Mouse (Mus musculus) heart, embryonic 16.5 days (tissue): ENCODE data around the gene Ubap2. TPM values are rescaled to one million over a fixed set of nuclear protein-coding genes. Genes with fewer than 3 reads are reported as not detected.

Source experiments
- ATAC-seq: fragments of 200-750 bp; cut with Nextera tagmentation; replicated peaks from 2 replicates; pipeline ENCODE4 v1.8.0; 2017; ENCODE audit warnings: moderate number of reproducible peaks; ENCODE audit not compliant: insufficient read depth, low FRiP score; ENCODE audit errors: extremely low read depth
- H3K27ac ChIP-seq: fragments of 300-500 bp; sonication (generic); 2 replicates; pipeline ENCODE4 v1.5.1; 2014; ENCODE audit warnings: mild to moderate bottlenecking, low read length, control low read depth, moderate library complexity
- H3K27me3 ChIP-seq: fragments of 300-500 bp; sonication (generic); 2 replicates; pipeline ENCODE4 v1.6.1; 2014; ENCODE audit warnings: low read length, mixed read lengths; ENCODE audit not compliant: control insufficient read depth, insufficient read depth
- H3K36me3 ChIP-seq: fragments of 300-500 bp; sonication (generic); 2 replicates; pipeline ENCODE4 v1.6.1; 2014; ENCODE audit not compliant: control insufficient read depth, insufficient read depth
- H3K4me1 ChIP-seq: fragments of 300-500 bp; sonication (generic); 2 replicates; pipeline ENCODE4 v1.6.1; 2014; ENCODE audit warnings: low read length, mixed read lengths; ENCODE audit not compliant: control insufficient read depth, insufficient read depth
- H3K4me2 ChIP-seq: fragments of 300-500 bp; sonication (generic); 2 replicates; pipeline ENCODE4 v1.6.1; 2014; ENCODE audit warnings: low read depth, mild to moderate bottlenecking, control low read depth, low read length
- H3K4me3 ChIP-seq: fragments of 300-500 bp; sonication (generic); 2 replicates; pipeline ENCODE4 v1.5.1; 2014; ENCODE audit warnings: mild to moderate bottlenecking, control low read depth, low read length
- H3K9ac ChIP-seq: fragments of 300-500 bp; sonication (generic); 2 replicates; pipeline ENCODE4 v1.6.1; 2014; ENCODE audit warnings: low read length, control low read depth
- H3K9me3 ChIP-seq: fragments of 300-500 bp; sonication (generic); replicated peaks from 2 replicates; pipeline ENCODE4 v1.6.1; 2016; ENCODE audit warnings: low read length; ENCODE audit not compliant: control insufficient read depth
- WGBS: fragments of 180-500 bp; shearing (Covaris S2); extraction: QIAGEN DNeasy Blood & Tissue Kit; methylation state at CpG from one replicate; pipeline ENCODE4 v1.1.7; 2014; 5-methylcytosine and 5-hydroxymethylcytosine counted together
- polyA plus RNA-seq: library from polyadenylated mRNA; unstranded; fragments of >200 nt; fragmentation: Nextera tagmentation; extraction: Ambion mirVana; gene quantifications from 2 replicates; pipeline ENCODE4 v1.2.1, GENCODE M21; 2015

The Ubap2 gene
- polyA plus RNA-seq, 1 experiment from 2014 or later = 59.2 TPM

DNA sequence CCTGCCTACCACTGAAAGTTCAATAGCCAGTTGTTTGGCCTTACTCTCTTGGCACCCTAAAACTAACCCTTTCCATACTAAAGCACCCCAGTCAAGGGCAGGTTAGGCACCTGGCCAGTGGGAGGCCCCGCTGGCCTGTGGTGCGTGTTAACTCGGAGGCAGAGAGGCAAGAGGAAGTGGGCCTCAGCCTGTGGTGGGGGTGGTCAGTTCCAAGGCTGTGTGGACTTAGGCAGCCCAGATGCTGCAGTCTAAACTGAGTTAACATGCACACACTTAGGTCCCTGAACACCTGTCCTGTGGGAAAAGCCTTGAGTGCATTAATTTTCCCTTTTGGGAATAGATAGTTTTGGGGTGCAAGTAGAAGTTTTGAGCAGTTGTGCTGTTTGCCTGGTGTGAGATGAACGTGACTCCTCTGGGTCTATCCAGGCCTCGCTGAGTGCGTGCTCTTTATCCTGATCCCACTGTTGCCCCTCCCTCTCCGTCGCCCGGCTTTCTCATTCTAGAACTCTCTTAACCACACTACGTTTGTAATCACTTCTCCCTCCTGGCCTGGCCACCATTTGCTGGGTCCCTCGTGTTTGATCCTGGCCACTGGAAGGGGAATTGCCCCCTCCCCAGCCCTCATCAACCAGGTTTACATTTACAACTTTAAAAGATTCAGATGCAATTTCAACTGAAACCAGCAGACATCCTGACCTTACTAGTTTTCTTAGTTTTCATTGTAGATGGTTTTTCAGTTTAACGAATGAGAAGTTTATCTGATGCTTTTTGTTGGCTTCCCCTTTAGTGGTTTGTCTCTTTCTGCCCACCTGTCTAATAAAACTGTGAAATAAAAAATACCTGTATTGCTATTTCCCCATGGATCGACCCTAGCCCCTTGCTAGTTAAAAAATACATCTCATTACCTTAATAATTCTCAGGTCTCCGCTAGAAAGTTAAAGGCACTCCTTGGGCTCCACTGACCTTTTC, 82.1 kb downstream of the Ubap2 start:
- Histone ChIP-seq H3K9me3 (no peaks in the 10 kb centered on the region), H3K4me3 (no peak overlapping the region), H3K4me1 (peaks cover 6% of the 10 kb centered on the region), H3K9ac (no peak overlapping the region), H3K27me3 (no peaks in the 10 kb centered on the region), H3K4me2 (no peak overlapping the region), H3K36me3 (peaks cover 42% of the 10 kb centered on the region), H3K27ac (no peak overlapping the region; the same call in 1 of the 2 replicates)
- WGBS = 64% methylated on average over 14 of the region's 14 CpGs
- ATAC-seq = no peak

DNA sequence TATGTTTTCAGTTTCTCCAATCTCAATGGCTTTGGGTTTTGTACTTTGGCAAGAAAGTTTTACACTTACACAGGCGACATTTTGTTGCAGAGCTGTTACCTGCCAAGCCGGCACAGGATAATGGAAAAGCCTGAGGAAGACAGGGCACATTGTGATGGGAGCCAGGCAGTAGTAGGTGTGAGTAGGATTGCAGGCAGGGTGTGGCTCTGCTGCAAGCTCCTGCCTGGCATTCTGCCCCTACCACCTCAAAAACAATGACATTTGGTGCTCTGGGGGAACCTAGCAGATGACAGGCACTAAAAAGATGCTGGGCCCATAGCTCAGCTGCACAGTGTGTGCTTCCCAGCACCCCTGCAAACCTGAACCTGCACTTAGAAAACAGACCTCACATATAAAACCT, 85.1 kb downstream of the Ubap2 start:
- 85% methylated on average over 2 of the region's 2 CpGs for WGBS
- Histone ChIP-seq H3K9ac (no peak overlapping the region), H3K27ac (no peak overlapping the region), H3K4me2 (no peak overlapping the region), H3K4me3 (no peak overlapping the region), H3K4me1 (no peaks in the 10 kb centered on the region), H3K27me3 (no peaks in the 10 kb centered on the region), H3K9me3 (no peaks in the 10 kb centered on the region), H3K36me3 (peaks cover 33% of the 10 kb centered on the region)
- no peak for ATAC-seq

DNA sequence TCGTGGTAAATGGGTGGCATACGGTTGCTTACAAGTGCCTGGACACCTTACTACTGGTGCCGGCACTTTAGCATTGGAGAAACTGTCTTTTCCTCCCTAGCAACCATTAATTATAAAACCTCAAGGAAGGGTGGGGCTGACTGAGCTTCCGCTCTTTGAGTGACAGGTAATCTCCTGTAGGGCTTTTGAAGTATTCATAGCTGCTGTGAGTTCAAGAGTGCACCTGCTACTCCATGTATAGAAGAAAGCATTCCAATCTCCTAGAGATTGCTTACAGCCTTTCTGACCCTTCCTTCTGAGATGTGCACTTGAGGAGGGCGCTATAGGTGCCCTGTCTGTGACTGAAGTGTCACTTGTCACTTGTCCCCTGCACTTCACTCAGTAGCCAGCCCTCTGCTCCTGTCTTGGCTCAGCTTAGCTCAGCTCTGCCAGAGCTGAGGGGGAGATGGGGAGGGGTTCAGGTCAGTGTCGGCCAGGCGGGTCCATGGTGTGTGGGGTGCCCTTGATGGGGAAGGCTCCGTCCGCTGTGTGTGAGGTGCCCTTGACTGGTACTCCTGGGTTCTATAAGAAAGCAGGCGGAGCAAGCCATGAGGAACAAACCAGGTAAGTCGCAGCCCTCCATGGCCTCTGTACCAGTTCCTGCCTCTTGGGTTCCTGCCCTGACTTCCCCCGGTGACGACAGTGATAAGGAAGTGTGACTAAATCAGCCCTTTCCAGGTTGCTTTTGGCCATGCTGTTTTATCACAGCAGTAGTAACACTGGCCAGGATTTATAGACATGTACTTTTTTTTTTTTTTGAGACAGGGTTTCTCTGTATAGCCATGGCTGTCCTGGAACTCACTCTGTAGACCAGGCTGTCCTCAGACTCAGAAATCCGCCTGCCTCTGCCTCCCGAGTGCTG, 94.9 kb downstream of the Ubap2 start:
- Histone ChIP-seq H3K9me3 (no peaks in the 10 kb centered on the region), H3K27me3 (no peaks in the 10 kb centered on the region), H3K4me1 (no peaks in the 10 kb centered on the region), H3K27ac (no peak overlapping the region), H3K9ac (no peak overlapping the region), H3K36me3 (peaks cover 19% of the 10 kb centered on the region), H3K4me2 (no peak overlapping the region), H3K4me3 (no peak overlapping the region)
- no peak for ATAC-seq
- 73% methylated on average over 15 of the region's 15 CpGs for WGBS

DNA sequence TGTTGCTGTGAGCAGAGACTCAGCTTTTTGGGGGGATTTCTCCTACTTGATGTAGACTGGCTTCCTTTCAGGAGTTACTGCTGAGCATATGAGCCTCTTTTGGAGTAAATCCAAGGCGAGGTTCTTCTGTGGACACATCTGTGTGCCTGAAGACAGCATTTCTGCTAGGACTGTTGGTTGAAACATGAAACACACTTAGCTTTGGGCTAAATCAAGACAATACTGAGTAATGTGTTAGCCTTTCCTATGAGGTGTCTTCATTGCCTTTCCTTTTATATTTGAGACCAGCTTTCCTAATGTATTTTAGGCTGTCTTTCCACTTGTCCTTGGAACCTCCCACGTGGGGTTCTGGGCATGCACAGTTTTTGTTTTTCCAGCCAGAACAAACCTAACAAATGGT, 100.3 kb downstream of the Ubap2 start:
- H3K27ac ChIP-seq = no peak overlapping the region
- no peak overlapping the region for H3K9ac ChIP-seq
- no peak for ATAC-seq
- no peak overlapping the region for H3K4me3 ChIP-seq
- H3K4me1 ChIP-seq = no peaks in the 10 kb centered on the region
- no peak overlapping the region for H3K4me2 ChIP-seq
- H3K36me3 ChIP-seq = peaks cover 16% of the 10 kb centered on the region
- no peaks in the 10 kb centered on the region for H3K27me3 ChIP-seq
- 79% methylated on average over 2 of the region's 2 CpGs for WGBS
- H3K9me3 ChIP-seq = no peaks in the 10 kb centered on the region

DNA sequence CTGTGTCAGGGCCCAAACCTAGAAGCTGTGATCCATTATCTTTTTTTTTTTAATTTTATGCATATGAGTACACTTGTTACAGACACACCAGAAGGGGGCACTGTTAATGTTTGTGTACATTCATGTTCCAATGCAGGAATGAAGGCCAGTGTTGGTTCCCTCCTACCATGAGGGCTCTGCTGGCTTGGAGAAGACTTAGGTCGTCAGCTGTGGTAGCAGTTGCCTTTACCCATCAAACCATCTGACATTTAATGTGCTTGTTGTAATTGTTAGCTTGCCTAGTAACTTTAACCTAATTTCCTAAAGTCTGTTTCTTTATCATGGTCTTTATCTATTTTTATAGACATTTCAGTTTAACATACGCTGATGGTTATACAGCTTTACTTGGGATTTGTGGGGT, 104.0 kb downstream of the Ubap2 start:
- 84% methylated on average over 2 of the region's 2 CpGs for WGBS

DNA sequence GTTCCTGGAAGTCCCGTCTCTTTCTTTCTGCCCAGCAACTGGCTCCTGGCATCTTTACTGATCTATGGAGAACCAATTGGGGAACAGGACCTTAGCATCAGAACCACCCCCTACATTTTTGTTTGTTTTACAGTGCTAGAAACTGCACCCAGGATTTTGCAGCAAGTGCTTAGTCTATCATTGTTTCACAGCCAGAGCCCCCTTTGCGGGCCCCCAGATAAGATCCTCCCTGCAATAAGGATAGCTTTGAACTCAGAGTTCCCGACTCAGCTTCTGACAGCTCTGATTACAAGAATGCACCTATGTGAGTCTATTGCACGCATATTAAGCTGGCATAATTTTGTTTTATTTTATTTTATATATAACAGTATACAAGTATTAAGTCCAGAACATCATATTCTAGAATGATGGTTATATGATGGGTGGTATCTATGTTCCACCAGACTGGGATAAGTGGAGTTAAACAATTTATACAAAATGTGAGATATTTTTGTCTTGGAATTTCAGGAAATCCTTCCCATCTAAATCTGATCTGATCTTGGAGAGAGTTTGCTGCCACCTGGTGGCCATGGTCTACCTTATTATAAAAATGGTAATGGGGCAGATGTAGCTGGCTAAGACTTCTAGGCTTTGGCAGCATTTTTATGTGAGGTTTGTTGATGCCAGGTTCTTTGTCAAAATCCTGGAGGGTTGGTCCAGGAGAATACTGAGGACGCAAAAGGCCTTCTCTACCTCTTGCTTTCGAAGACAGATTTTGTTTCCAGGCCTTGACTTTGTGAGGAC, 109.1 kb downstream of the Ubap2 start:
- no peak overlapping the region for H3K27ac ChIP-seq
- 58% methylated on average over 6 of the region's 6 CpGs for WGBS

More for the DNA sequence above, 104.0 kb downstream of the Ubap2 start:
- no peak overlapping the region for H3K27ac ChIP-seq
- H3K27me3 ChIP-seq = no peaks in the 10 kb centered on the region
- no peak overlapping the region for H3K9ac ChIP-seq
- H3K4me3 ChIP-seq = no peak overlapping the region
- ATAC-seq = no peak
- no peaks in the 10 kb centered on the region for H3K4me1 ChIP-seq
- no peaks in the 10 kb centered on the region for H3K9me3 ChIP-seq
- H3K36me3 ChIP-seq = peaks cover 8% of the 10 kb centered on the region
- no peak overlapping the region for H3K4me2 ChIP-seq

DNA sequence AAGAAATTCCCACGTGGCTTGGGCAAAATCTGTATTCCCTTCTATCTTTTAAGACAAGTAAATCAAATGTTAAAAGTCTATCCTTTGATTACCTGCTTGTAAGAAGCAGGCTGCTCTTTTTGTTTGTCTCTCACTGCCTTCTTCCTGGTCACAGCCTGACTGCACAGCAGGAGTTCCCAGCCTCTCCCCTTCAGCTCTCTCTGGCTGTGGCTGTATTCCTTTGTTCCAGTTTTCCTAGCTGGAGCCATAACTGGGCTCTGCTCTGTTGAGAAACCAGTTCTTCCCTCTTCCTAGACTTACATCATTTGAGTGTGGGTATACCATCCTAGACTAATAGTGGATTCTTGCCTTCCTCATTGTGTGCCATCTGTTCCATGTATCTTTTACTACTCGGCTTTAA, 110.0 kb downstream of the Ubap2 start:
- H3K4me3 ChIP-seq = no peak overlapping the region
- H3K9me3 ChIP-seq = no peaks in the 10 kb centered on the region
- no peak overlapping the region for H3K4me2 ChIP-seq
- 38% methylated on average over 2 of the region's 2 CpGs for WGBS
- H3K36me3 ChIP-seq = peaks cover 4% of the 10 kb centered on the region
- no peak overlapping the region for H3K27ac ChIP-seq
- no peak for ATAC-seq
- peaks cover 5% of the 10 kb centered on the region for H3K4me1 ChIP-seq
- no peaks in the 10 kb centered on the region for H3K27me3 ChIP-seq
- no peak overlapping the region for H3K9ac ChIP-seq

More for the DNA sequence above, 109.1 kb downstream of the Ubap2 start:
- H3K4me1 ChIP-seq = peaks cover 5% of the 10 kb centered on the region
- H3K36me3 ChIP-seq = peaks cover 5% of the 10 kb centered on the region
- H3K9me3 ChIP-seq = no peaks in the 10 kb centered on the region
- no peaks in the 10 kb centered on the region for H3K27me3 ChIP-seq
- no peak overlapping the region for H3K4me2 ChIP-seq
- H3K4me3 ChIP-seq = no peak overlapping the region
- ATAC-seq = no peak
- no peak overlapping the region for H3K9ac ChIP-seq

DNA sequence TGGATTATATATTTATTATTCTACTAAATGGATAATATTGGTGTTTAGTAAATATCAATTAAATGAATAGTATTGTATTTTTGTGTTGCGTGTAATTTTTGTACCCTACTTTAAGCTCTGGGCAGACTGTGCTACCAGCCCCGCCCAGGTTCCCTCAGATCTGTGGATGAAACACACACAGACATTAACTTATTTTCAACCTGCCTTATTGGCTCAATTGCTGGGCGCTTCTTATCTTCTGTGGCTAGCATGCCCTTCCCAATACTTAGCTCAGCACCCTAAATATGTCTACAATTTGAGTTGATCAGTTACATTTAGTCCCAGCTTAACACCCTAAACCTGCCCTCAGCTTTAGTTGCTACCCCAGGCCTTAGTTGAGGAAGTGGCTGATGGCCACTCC, 113.7 kb downstream of the Ubap2 start:
- Histone ChIP-seq H3K27ac (no peak overlapping the region), H3K9me3 (no peaks in the 10 kb centered on the region), H3K4me2 (no peak overlapping the region), H3K9ac (no peak overlapping the region), H3K4me3 (no peak overlapping the region), H3K36me3 (no peaks in the 10 kb centered on the region), H3K4me1 (peaks cover 15% of the 10 kb centered on the region), H3K27me3 (no peaks in the 10 kb centered on the region)
- ATAC-seq = no peak
- WGBS = 92% methylated on average over 3 of the region's 3 CpGs
